Mouse (Mus musculus): ENCODE measurements around the gene Olfr12. TPM values are rescaled to one million over a fixed set of nuclear protein-coding genes. Genes with fewer than 3 reads are reported as not detected.

The Olfr12 gene
- polyA plus RNA-seq, 1 experiment from 2014 or later, result not detected

GRCm38 (mm10) chr1:92607711-92608110, 9.9 kb upstream of the Olfr12 start:
- 73% methylated on average over 4 of the region's 4 CpGs for WGBS
- no peak overlapping the region for H3K27ac ChIP-seq (replicated peaks)
- H3K4me3 ChIP-seq (ENCODE audit: low read depth, low read length), result no peak overlapping the region
- DNase-seq (ENCODE audit: low spot score) (no peak), ATAC-seq (ENCODE audit: low FRiP score, low TSS enrichment) (no peak)
- TF ChIP-seq CTCF (IDR thresholded peaks at IDR 0.05; ENCODE audit: low read depth), result no peak
- no peak for TF ChIP-seq EP300 (optimal IDR thresholded peaks at IDR 0.05)
- H3K9ac ChIP-seq (ENCODE audit: low read length), result no peak overlapping the region
- no peaks in the 10 kb centered on the region for H3K36me3 ChIP-seq (ENCODE audit: control insufficient read depth, insufficient read depth, low read length)
- no peaks in the 10 kb centered on the region for H3K9me3 ChIP-seq (ENCODE audit: control insufficient read depth, low read length)
- no peaks in the 10 kb centered on the region for H3K27me3 ChIP-seq (ENCODE audit: control insufficient read depth, insufficient read depth, low read length)
- H3K4me1 ChIP-seq (replicated peaks; ENCODE audit: control insufficient read depth, insufficient read depth), result no peaks in the 10 kb centered on the region
- no peak overlapping the region for H3K4me2 ChIP-seq (replicated peaks; ENCODE audit: low read depth)

GRCm38 (mm10) chr1:92611008-92611407, 6.6 kb upstream of the Olfr12 start:
- Histone ChIP-seq H3K36me3 (ENCODE audit: control insufficient read depth, insufficient read depth, low read length) (no peaks in the 10 kb centered on the region), H3K27ac (replicated peaks) (no peak overlapping the region), H3K4me2 (replicated peaks; ENCODE audit: low read depth) (no peak overlapping the region), H3K27me3 (ENCODE audit: control insufficient read depth, insufficient read depth, low read length) (no peaks in the 10 kb centered on the region), H3K4me1 (replicated peaks; ENCODE audit: control insufficient read depth, insufficient read depth) (no peaks in the 10 kb centered on the region), H3K9me3 (ENCODE audit: control insufficient read depth, low read length) (no peaks in the 10 kb centered on the region), H3K9ac (ENCODE audit: low read length) (no peak overlapping the region), H3K4me3 (ENCODE audit: low read depth, low read length) (no peak overlapping the region)
- WGBS, result 3% methylated on average over 5 of the region's 5 CpGs
- TF ChIP-seq EP300 (optimal IDR thresholded peaks at IDR 0.05) (no peak), CTCF (IDR thresholded peaks at IDR 0.05; ENCODE audit: low read depth) (peak; percentile 90)
- DNase-seq (ENCODE audit: low spot score) (peak; percentile 57), ATAC-seq (ENCODE audit: low FRiP score, low TSS enrichment) (no peak)

- ATAC-seq (ENCODE audit: low FRiP score, low TSS enrichment) (no peak), DNase-seq (ENCODE audit: low spot score) (no peak)
- Histone ChIP-seq H3K9ac (ENCODE audit: low read length) (no peak overlapping the region), H3K36me3 (ENCODE audit: control insufficient read depth, insufficient read depth, low read length) (no peaks in the 10 kb centered on the region), H3K27ac (replicated peaks) (no peak overlapping the region), H3K27me3 (ENCODE audit: control insufficient read depth, insufficient read depth, low read length) (no peaks in the 10 kb centered on the region), H3K4me1 (replicated peaks; ENCODE audit: control insufficient read depth, insufficient read depth) (no peaks in the 10 kb centered on the region), H3K4me2 (replicated peaks; ENCODE audit: low read depth) (no peak overlapping the region), H3K4me3 (ENCODE audit: low read depth, low read length) (no peak overlapping the region), H3K9me3 (ENCODE audit: control insufficient read depth, low read length) (no peaks in the 10 kb centered on the region)
- WGBS, result 35% methylated on average over 4 of the region's 4 CpGs
- TF ChIP-seq CTCF (IDR thresholded peaks at IDR 0.05; ENCODE audit: low read depth) (no peak), EP300 (optimal IDR thresholded peaks at IDR 0.05) (no peak)
Observed at GRCm38 (mm10) chr1:92613175-92613574, 4.4 kb upstream of the Olfr12 start.

- ATAC-seq (ENCODE audit: low FRiP score, low TSS enrichment), result no peak
- WGBS, result 5% methylated on average over 1 of the region's 1 CpGs
- no peak for DNase-seq (ENCODE audit: low spot score)
- Histone ChIP-seq H3K9me3 (ENCODE audit: control insufficient read depth, low read length) (no peaks in the 10 kb centered on the region), H3K4me1 (replicated peaks; ENCODE audit: control insufficient read depth, insufficient read depth) (no peaks in the 10 kb centered on the region), H3K36me3 (ENCODE audit: control insufficient read depth, insufficient read depth, low read length) (no peaks in the 10 kb centered on the region), H3K27me3 (ENCODE audit: control insufficient read depth, insufficient read depth, low read length) (no peaks in the 10 kb centered on the region), H3K27ac (replicated peaks) (no peak overlapping the region), H3K4me3 (ENCODE audit: low read depth, low read length) (no peak overlapping the region), H3K4me2 (replicated peaks; ENCODE audit: low read depth) (no peak overlapping the region), H3K9ac (ENCODE audit: low read length) (no peak overlapping the region)
- TF ChIP-seq CTCF (IDR thresholded peaks at IDR 0.05; ENCODE audit: low read depth) (peak; percentile 75), EP300 (optimal IDR thresholded peaks at IDR 0.05) (no peak)
Observed at GRCm38 (mm10) chr1:92614516-92614915, 3.1 kb upstream of the Olfr12 start.

- no peak overlapping the region for H3K9ac ChIP-seq (ENCODE audit: low read length)
- TF ChIP-seq CTCF (IDR thresholded peaks at IDR 0.05; ENCODE audit: low read depth), result no peak
- TF ChIP-seq EP300 (optimal IDR thresholded peaks at IDR 0.05), result no peak
Observed at GRCm38 (mm10) chr1:92616046-92616445, 1.5 kb upstream of the Olfr12 start.

GRCm38 (mm10) chr1:92618360-92618759, 772 bp downstream of the Olfr12 start:
- Histone ChIP-seq H3K4me2 (replicated peaks; ENCODE audit: low read depth) (no peak overlapping the region), H3K27ac (replicated peaks) (no peak overlapping the region), H3K9ac (ENCODE audit: low read length) (no peak overlapping the region), H3K4me3 (ENCODE audit: low read depth, low read length) (no peak overlapping the region), H3K4me1 (replicated peaks; ENCODE audit: control insufficient read depth, insufficient read depth) (no peaks in the 10 kb centered on the region), H3K9me3 (ENCODE audit: control insufficient read depth, low read length) (no peaks in the 10 kb centered on the region), H3K36me3 (ENCODE audit: control insufficient read depth, insufficient read depth, low read length) (no peaks in the 10 kb centered on the region), H3K27me3 (ENCODE audit: control insufficient read depth, insufficient read depth, low read length) (no peaks in the 10 kb centered on the region)
- TF ChIP-seq EP300 (optimal IDR thresholded peaks at IDR 0.05) (no peak), CTCF (IDR thresholded peaks at IDR 0.05; ENCODE audit: low read depth) (no peak)
- WGBS, result 38% methylated on average over 4 of the region's 4 CpGs
- DNase-seq (ENCODE audit: low spot score), result no peak
- no peak for ATAC-seq (ENCODE audit: low FRiP score, low TSS enrichment)

More at GRCm38 (mm10) chr1:92616046-92616445, 1.5 kb upstream of the Olfr12 start:
- Histone ChIP-seq H3K27me3 (ENCODE audit: control insufficient read depth, insufficient read depth, low read length) (no peaks in the 10 kb centered on the region), H3K4me1 (replicated peaks; ENCODE audit: control insufficient read depth, insufficient read depth) (no peaks in the 10 kb centered on the region), H3K9me3 (ENCODE audit: control insufficient read depth, low read length) (no peaks in the 10 kb centered on the region), H3K36me3 (ENCODE audit: control insufficient read depth, insufficient read depth, low read length) (no peaks in the 10 kb centered on the region), H3K4me3 (ENCODE audit: low read depth, low read length) (no peak overlapping the region), H3K27ac (replicated peaks) (no peak overlapping the region), H3K4me2 (replicated peaks; ENCODE audit: low read depth) (no peak overlapping the region)
- WGBS, result 63% methylated on average over 1 of the region's 1 CpGs
- DNase-seq (ENCODE audit: low spot score) (no peak), ATAC-seq (ENCODE audit: low FRiP score, low TSS enrichment) (no peak)

All from stomach, postnatal 0 days (tissue).